Mouse (Mus musculus) left cerebral cortex, adult 9 months (tissue): Measurements from ENCODE around the gene Cav2.

Experiments used
- DNase-seq, 2 experiments: peaks; one replicate each; pipeline ENCODE4 v3.0.0; 2022; ENCODE audit warnings: low spot score in 2 of 2

Cav2 gene

GRCm38 (mm10) chr6:17280939-17281756 is at the start of gene Cav2:
TSS of gene Cav2 (plus strand) at chr6:17281185.
- peak; percentile 3 to 56 for DNase-seq

GRCm38 (mm10) chr6:17239693-17240092 is 41.3 kb upstream of the Cav2 start:
- DNase-seq, result no peak

GRCm38 (mm10) chr6:17241013-17241412 is 40.0 kb upstream of the Cav2 start:
- DNase-seq, result no peak

GRCm38 (mm10) chr6:17246959-17247358 is 34.0 kb upstream of the Cav2 start:
- DNase-seq, result no peak

GRCm38 (mm10) chr6:17247673-17248072 is 33.3 kb upstream of the Cav2 start:
- no peak for DNase-seq

GRCm38 (mm10) chr6:17248241-17248640 is 32.7 kb upstream of the Cav2 start:
- DNase-seq, result no peak

- no peak for DNase-seq
These were observed 29.0 kb upstream of the Cav2 start for GRCm38 (mm10) chr6:17251958-17252357.

- no peak for DNase-seq
These were observed 22.8 kb upstream of the Cav2 start for GRCm38 (mm10) chr6:17258142-17258541.

- DNase-seq, result no peak
These were observed 22.1 kb upstream of the Cav2 start for GRCm38 (mm10) chr6:17258911-17259310.

- DNase-seq, result no peak
These were observed 18.2 kb upstream of the Cav2 start for GRCm38 (mm10) chr6:17262786-17263185.

GRCm38 (mm10) chr6:17265043-17265442 is 15.9 kb upstream of the Cav2 start:
- DNase-seq, result no peak

- no peak for DNase-seq
These were observed 14.5 kb upstream of the Cav2 start for GRCm38 (mm10) chr6:17266466-17266865.

- DNase-seq, result no peak
These were observed 2.6 kb upstream of the Cav2 start for GRCm38 (mm10) chr6:17278366-17278765.

GRCm38 (mm10) chr6:17281757-17282092 is 740 bp downstream of the Cav2 start:
- peak in 1 of 2 experiments; percentile 3 for DNase-seq

- no peak for DNase-seq
These were observed 1.2 kb downstream of the Cav2 start for GRCm38 (mm10) chr6:17282159-17282558.

GRCm38 (mm10) chr6:17283834-17284233 is 2.8 kb downstream of the Cav2 start:
- no peak for DNase-seq

GRCm38 (mm10) chr6:17286381-17286780 is 5.4 kb downstream of the Cav2 start:
- DNase-seq, result no peak

GRCm38 (mm10) chr6:17295116-17295515 is 14.1 kb downstream of the Cav2 start:
- no peak for DNase-seq

GRCm38 (mm10) chr6:17305954-17306601 is 25.1 kb downstream of the Cav2 start, which contains the start of gene Cav1:
TSS of gene Cav1 (plus strand) at chr6:17306335.
- DNase-seq, result peak; percentile 42 to 72

- no peak for DNase-seq
These were observed 25.8 kb downstream of the Cav2 start for GRCm38 (mm10) chr6:17306602-17307325.

GRCm38 (mm10) chr6:17307461-17308115 is 26.6 kb downstream of the Cav2 start:
- DNase-seq, result peak in 1 of 2 experiments; percentile 35

GRCm38 (mm10) chr6:17308661-17309060 is 27.7 kb downstream of the Cav2 start:
- DNase-seq, result no peak
